Mouse (Mus musculus) forebrain, postnatal 0 days (tissue): ENCODE data around the gene Uhrf1. TPM values are rescaled to one million over a fixed set of nuclear protein-coding genes. Genes with fewer than 3 reads are reported as not detected.

Experiments
- ATAC-seq: fragments of 200-750 bp; cut with Nextera tagmentation; 2 replicates; pipeline ENCODE4 v1.8.0; 2017; ENCODE audit warnings: mild to moderate bottlenecking, moderate library complexity
- DNase-seq: peaks from one replicate; pipeline ENCODE4 v3.0.0-alpha.2; 2015
- H3K27ac ChIP-seq: fragments of 300-500 bp; sonication (generic); 2 replicates; pipeline ENCODE4 v1.5.1; 2014; ENCODE audit warnings: low read depth, mild to moderate bottlenecking, antibody characterized with exemption, low read length, moderate library complexity, mixed read lengths
- H3K27me3 ChIP-seq: fragments of 300-500 bp; sonication (generic); 2 replicates; pipeline ENCODE4 v1.6.1; 2014; ENCODE audit warnings: mild to moderate bottlenecking, low read length, mixed read lengths; ENCODE audit not compliant: insufficient read depth
- H3K36me3 ChIP-seq: fragments of 300-500 bp; sonication (generic); 2 replicates; pipeline ENCODE4 v1.6.1; 2014; ENCODE audit warnings: mild to moderate bottlenecking, moderate library complexity; ENCODE audit not compliant: insufficient read depth
- H3K4me1 ChIP-seq: fragments of 300-500 bp; sonication (generic); 2 replicates; pipeline ENCODE4 v1.6.1; 2014; ENCODE audit warnings: antibody characterized with exemption; ENCODE audit not compliant: insufficient read depth
- H3K4me2 ChIP-seq: fragments of 300-500 bp; sonication (generic); 2 replicates; pipeline ENCODE4 v1.6.1; 2014; ENCODE audit warnings: low read depth, mild to moderate bottlenecking, moderate library complexity
- H3K4me3 ChIP-seq: fragments of 300-500 bp; sonication (generic); 2 replicates; pipeline ENCODE4 v1.5.1; 2014; ENCODE audit warnings: low read depth, low read length, mixed read lengths
- H3K9ac ChIP-seq: fragments of 300-500 bp; sonication (generic); 2 replicates; pipeline ENCODE4 v1.6.1; 2014; ENCODE audit warnings: mild to moderate bottlenecking
- H3K9me3 ChIP-seq: fragments of 300-500 bp; sonication (generic); 2 replicates; pipeline ENCODE4 v1.6.1; 2016; ENCODE audit warnings: low read length
- CTCF ChIP-seq: sonication (generic); IDR thresholded peaks from 2 replicates; pipeline ENCODE4 v1.5.1; 2016; ENCODE audit warnings: antibody characterized with exemption, control low read depth, low read depth
- WGBS: fragments of 180-500 bp; shearing (Covaris S2); extraction: QIAGEN DNeasy Blood & Tissue Kit; methylation state at CpG from one replicate; pipeline ENCODE4 v1.1.7; 2014; 5-methylcytosine and 5-hydroxymethylcytosine counted together
- polyA plus RNA-seq: library from polyadenylated mRNA; unstranded; fragments of >200 nt; fragmentation: Nextera tagmentation; extraction: Ambion mirVana; gene quantifications from 2 replicates; pipeline ENCODE4 v1.2.1, GENCODE M21; 2015
- total RNA-seq: library from RNA; depleted of rRNA; stranded (reverse); fragments of >200 nt; gene quantifications from 2 replicates; pipeline ENCODE4 v1.2.3, GENCODE M21; 2014; rRNA removed

Uhrf1 gene
- total and polyA plus RNA-seq, 2 experiments from 2014 or later, result 9.9 to 11.6 TPM

DNA sequence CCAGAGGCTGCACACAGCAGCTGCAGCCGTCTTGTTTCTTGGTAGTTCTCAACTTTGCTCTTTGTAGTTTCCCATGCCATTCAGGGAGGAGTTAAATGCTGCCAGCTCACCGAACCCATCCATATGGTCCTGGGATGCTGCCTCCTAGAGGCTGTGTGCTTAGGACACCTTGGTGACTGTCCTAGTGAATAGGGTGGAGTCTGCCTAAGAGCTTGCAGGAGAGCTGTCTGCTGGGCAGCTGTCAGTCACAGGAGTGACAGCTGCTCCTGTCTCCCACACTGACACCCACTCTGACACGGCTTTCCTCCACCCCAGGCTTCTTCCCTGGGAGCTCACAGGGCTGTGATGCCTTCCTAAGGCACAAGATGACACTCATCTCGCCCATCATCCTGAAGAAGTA, 69.0 kb downstream of the Uhrf1 start:
- H3K4me1 ChIP-seq, result peaks cover 3% of the 10 kb centered on the region; the same call in 1 of the 2 replicates
- H3K9me3 ChIP-seq, result no peaks in the 10 kb centered on the region
- 53% methylated on average over 4 of the region's 4 CpGs for WGBS
- H3K4me3 ChIP-seq, result no peak overlapping the region
- no peak overlapping the region for H3K9ac ChIP-seq
- H3K27me3 ChIP-seq, result no peaks in the 10 kb centered on the region
- no peak for TF ChIP-seq CTCF
- peaks cover 72% of the 10 kb centered on the region for H3K36me3 ChIP-seq
- H3K4me2 ChIP-seq, result no peak overlapping the region
- DNase-seq, result no peak
- no peak for ATAC-seq
- H3K27ac ChIP-seq, result no peak overlapping the region

Other genes starting within 250 kb of the Uhrf1 start
- 90.3 and 109 TPM in 2 replicates for gene Ubxn6, start 228.3 kb upstream of the Uhrf1 start, total RNA-seq
- gene Ubxn6, start 228.3 kb upstream of the Uhrf1 start, polyA plus RNA-seq, result 88.1 and 88.6 TPM in 2 replicates
- 79.9 and 96.4 TPM in 2 replicates for gene Hdgfl2, start 223.7 kb upstream of the Uhrf1 start, total RNA-seq
- 99.9 and 114 TPM in 2 replicates for gene Hdgfl2, start 223.7 kb upstream of the Uhrf1 start, polyA plus RNA-seq
- gene Plin4, start 193.5 kb upstream of the Uhrf1 start, total RNA-seq, result 0.08 and 0.52 TPM in 2 replicates
- 0.02 TPM in 1 of 2 replicates, not detected in the other for gene Plin4, start 193.5 kb upstream of the Uhrf1 start, polyA plus RNA-seq
- gene Plin5, start 185.7 kb upstream of the Uhrf1 start, total RNA-seq, result 2.7 and 3.2 TPM in 2 replicates
- 2.4 and 3.9 TPM in 2 replicates for gene Plin5, start 185.7 kb upstream of the Uhrf1 start, polyA plus RNA-seq
- not detected in 2 replicates for gene Lrg1, start 181.3 kb upstream of the Uhrf1 start, total RNA-seq
- 0.33 and 0.46 TPM in 2 replicates for gene Lrg1, start 181.3 kb upstream of the Uhrf1 start, polyA plus RNA-seq
- 71.0 and 76.4 TPM in 2 replicates for gene Sema6b, start 163.0 kb upstream of the Uhrf1 start, total RNA-seq
- gene Sema6b, start 163.0 kb upstream of the Uhrf1 start, polyA plus RNA-seq, result 15.6 and 18.1 TPM in 2 replicates
- 11.0 and 12.8 TPM in 2 replicates for gene Tnfaip8l1, start 140.8 kb upstream of the Uhrf1 start, total RNA-seq
- gene Tnfaip8l1, start 140.8 kb upstream of the Uhrf1 start, polyA plus RNA-seq, result 8.6 TPM in 2 replicates
- 52.3 and 65.1 TPM in 2 replicates for gene Mydgf, start 119.4 kb upstream of the Uhrf1 start, total RNA-seq
- gene Mydgf, start 119.4 kb upstream of the Uhrf1 start, polyA plus RNA-seq, result 65.7 and 75.0 TPM in 2 replicates
- 16.2 and 21.9 TPM in 2 replicates for gene Dpp9, start 84.4 kb upstream of the Uhrf1 start, total RNA-seq
- 16.1 and 19.5 TPM in 2 replicates for gene Dpp9, start 84.4 kb upstream of the Uhrf1 start, polyA plus RNA-seq
- gene Fem1a, start 46.5 kb upstream of the Uhrf1 start, total RNA-seq, result 44.2 and 53.6 TPM in 2 replicates
- gene Fem1a, start 46.5 kb upstream of the Uhrf1 start, polyA plus RNA-seq, result 15.4 and 17.2 TPM in 2 replicates
- gene Ticam1, start 26.5 kb upstream of the Uhrf1 start, total RNA-seq, result 1.9 and 2.5 TPM in 2 replicates
- 1.2 and 1.5 TPM in 2 replicates for gene Ticam1, start 26.5 kb upstream of the Uhrf1 start, polyA plus RNA-seq
- 8.1 and 8.5 TPM in 2 replicates for gene Plin3, start 10.4 kb upstream of the Uhrf1 start, total RNA-seq
- gene Plin3, start 10.4 kb upstream of the Uhrf1 start, polyA plus RNA-seq, result 12.4 and 13.9 TPM in 2 replicates
- gene Arrdc5, start 3.0 kb upstream of the Uhrf1 start, total RNA-seq, result not detected in 2 replicates
- gene Arrdc5, start 3.0 kb upstream of the Uhrf1 start, polyA plus RNA-seq, result not detected in 2 replicates
- gene Kdm4b, start 22.7 kb downstream of the Uhrf1 start, total RNA-seq, result 107 and 133 TPM in 2 replicates
- gene Kdm4b, start 22.7 kb downstream of the Uhrf1 start, polyA plus RNA-seq, result 46.8 and 53.2 TPM in 2 replicates
- gene Ptprs, start 173.2 kb downstream of the Uhrf1 start, total RNA-seq, result 568 and 711 TPM in 2 replicates
- 196 and 250 TPM in 2 replicates for gene Ptprs, start 173.2 kb downstream of the Uhrf1 start, polyA plus RNA-seq
- not detected in 2 replicates for gene Znrf4, start 209.1 kb downstream of the Uhrf1 start, total RNA-seq
- 0.13 and 0.16 TPM in 2 replicates for gene Znrf4, start 209.1 kb downstream of the Uhrf1 start, polyA plus RNA-seq